Mouse (Mus musculus): ENCODE results near the gene Dnajc7. TPM values are rescaled to one million over a fixed set of nuclear protein-coding genes. Genes with fewer than 3 reads are reported as not detected.
A peak's percentile ranks its signal among the peaks of the same experiment; 100 is the strongest.
"Not testable (repeated sequence)": the region's sequence is repeated elsewhere in the genome, so short reads cannot be mapped to it uniquely, and the experiment has no call there.

Gene Dnajc7
- 100 to 1,000 TPM; 255 to 304 (median 273) TPM for total RNA-seq (2022)

GRCm38 (mm10) chr11:100619982-100620381, at the start of gene Dnajc7:
Gene Dnajc7, minus strand, starts transcription at chr11:100620168.
- no peak for DNase-seq (ENCODE audit: low spot score in 2 of 2)

GRCm38 (mm10) chr11:100659806-100660205, 39.8 kb upstream of the Dnajc7 start:
- no peak for DNase-seq (ENCODE audit: low spot score in 2 of 2)

DNA sequence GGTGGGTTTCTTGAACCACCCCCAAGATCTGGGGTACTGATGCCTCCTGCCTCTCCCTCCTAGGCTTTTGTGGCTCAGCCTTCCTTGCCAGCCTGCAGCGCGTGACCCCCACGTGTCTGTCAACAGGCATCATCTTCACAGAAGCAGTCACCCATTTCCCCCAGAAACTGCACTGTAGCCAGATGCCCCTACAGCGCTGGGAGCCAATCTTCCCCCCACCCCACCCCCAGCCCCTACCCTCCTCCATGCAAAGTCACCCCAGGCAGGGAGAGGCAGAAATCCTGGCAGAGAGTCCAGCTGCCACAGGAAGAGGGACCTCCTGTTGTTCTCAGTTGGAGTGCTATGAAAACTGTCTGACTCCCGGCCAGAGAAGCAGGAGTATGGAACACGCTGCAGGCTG, 36.5 kb upstream of the Dnajc7 start:
- DNase-seq (ENCODE audit: low spot score in 2 of 2) = no peak

GRCm38 (mm10) chr11:100655589-100655988, 35.6 kb upstream of the Dnajc7 start:
- DNase-seq (ENCODE audit: low spot score in 2 of 2) = not testable (repeated sequence)

- DNase-seq (ENCODE audit: low spot score in 2 of 2) = no peak
Measured at GRCm38 (mm10) chr11:100651748-100652147, 31.8 kb upstream of the Dnajc7 start.

DNA sequence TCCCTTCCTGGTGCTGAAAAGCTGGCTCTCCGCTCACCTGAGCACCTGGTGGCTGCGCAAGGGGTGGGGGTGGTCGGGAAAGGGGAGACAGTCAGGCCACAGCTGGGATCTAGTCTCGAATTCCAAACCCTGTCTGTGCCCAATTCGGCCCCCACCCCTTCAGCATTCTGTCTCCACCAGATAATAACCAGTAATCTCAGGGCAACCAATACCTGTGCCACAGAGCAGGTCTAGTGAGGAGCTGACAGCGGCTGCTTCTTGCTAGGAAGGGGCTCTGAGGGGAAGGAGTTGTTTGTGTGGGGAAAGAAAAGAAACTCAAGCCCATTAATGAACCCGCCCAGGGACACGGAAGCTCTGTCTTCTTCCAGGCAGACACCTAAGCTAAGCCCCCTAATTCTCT, 31.2 kb upstream of the Dnajc7 start:
- DNase-seq (ENCODE audit: low spot score in 2 of 2) = no peak

DNA sequence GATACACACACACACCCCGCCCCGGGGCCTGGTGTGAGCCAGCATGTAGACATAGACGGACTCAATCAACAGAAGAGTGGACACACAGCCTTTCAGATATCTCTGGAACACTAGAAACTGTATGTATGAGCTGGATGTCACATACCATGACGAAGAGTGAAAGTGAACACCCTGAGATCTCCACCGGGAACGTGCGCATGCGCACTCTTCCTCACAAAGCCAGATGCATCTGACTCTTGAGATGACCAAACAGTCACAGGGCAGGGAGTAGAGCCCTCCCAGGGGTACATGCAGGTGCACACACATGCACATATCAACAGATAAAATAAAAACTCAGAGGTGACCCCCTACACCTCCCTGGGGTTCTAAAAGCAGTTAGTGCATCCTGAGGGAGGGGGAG, 28.4 kb upstream of the Dnajc7 start:
- DNase-seq (ENCODE audit: low spot score in 2 of 2) = no peak

GRCm38 (mm10) chr11:100646265-100646664, 26.3 kb upstream of the Dnajc7 start:
- no peak for DNase-seq (ENCODE audit: low spot score in 2 of 2)

- DNase-seq (ENCODE audit: low spot score in 2 of 2) = no peak
Measured at GRCm38 (mm10) chr11:100643612-100644575, 23.9 kb upstream of the Dnajc7 start.

GRCm38 (mm10) chr11:100640159-100640906, 20.4 kb upstream of the Dnajc7 start:
- peak in 1 of 2 experiments; percentile 44 for DNase-seq (ENCODE audit: low spot score in 2 of 2)

GRCm38 (mm10) chr11:100634530-100634929, 14.6 kb upstream of the Dnajc7 start:
- no peak for DNase-seq (ENCODE audit: low spot score in 2 of 2)

GRCm38 (mm10) chr11:100628862-100629352, 8.9 kb upstream of the Dnajc7 start:
- DNase-seq (ENCODE audit: low spot score in 2 of 2) = no peak

GRCm38 (mm10) chr11:100628056-100628455, 8.1 kb upstream of the Dnajc7 start:
- DNase-seq (ENCODE audit: low spot score in 2 of 2) = no peak

- DNase-seq (ENCODE audit: low spot score in 2 of 2) = peak in 1 of 2 experiments; percentile 53
Measured at GRCm38 (mm10) chr11:100626701-100627195, 6.8 kb upstream of the Dnajc7 start.

DNA sequence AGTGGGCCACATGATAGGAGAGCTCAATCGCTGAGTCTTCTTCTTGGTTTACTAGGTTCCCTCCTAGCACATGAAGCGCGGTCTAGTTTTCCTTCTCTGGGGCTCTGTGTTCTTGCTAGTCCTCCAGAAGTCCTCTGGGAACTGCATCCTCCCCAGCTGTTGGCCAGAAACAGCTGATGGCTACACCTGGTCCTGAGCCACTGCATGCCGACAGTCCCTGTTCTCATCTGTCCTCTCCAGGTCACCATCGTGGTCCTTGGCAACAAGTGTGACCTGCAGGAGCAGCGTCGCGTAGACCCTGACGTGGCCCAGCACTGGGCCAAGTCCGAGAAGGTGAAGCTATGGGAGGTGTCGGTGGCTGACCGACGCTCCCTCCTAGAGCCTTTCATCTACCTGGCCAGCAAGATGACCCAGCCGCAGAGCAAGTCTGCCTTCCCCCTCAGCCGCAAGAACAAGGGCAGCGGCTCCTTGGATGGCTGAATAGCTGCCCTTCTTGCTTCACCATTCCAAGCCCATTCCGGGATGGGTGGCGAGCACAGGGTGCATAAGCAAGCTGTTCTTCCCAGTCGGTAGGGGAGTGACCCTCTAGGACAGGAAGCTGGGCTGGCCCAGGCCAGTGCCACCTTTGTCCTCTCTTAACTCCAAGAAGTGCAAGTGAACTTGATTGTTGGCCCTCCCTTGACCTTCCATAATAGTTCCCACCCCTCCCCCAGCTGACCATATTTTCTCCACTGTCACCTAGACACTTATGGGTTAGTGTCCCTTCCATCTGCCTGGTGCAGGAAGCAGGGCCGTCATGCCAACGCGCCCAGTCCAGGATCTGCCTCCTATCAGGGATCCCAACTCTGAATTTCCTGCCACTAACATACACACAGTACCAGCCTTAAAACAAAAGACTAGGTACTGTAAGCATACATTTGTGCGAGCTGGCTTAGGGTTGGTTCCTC, 6.1 kb upstream of the Dnajc7 start:
- DNase-seq (ENCODE audit: low spot score in 2 of 2) = no peak

DNA sequence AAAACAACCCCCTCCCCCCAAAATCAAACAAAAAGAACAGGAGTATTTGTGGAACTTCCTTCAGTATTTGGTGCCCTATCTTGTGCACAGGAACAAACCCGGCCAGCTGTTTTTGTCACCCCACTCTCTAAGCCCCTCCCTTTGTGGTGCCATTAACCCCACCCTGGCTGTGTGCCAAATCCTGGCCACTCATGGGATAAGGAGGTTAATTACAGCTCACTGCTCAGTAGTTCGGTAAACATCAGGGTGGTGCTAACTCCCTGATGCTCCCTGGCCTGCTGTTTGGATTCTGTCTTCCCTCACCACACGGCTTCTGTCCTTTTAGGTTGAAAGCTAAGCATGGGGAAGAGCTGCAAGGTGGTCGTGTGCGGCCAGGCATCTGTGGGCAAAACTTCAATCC, 3.9 kb upstream of the Dnajc7 start:
- no peak for DNase-seq (ENCODE audit: low spot score in 2 of 2)

GRCm38 (mm10) chr11:100622714-100623113, 2.7 kb upstream of the Dnajc7 start:
- DNase-seq (ENCODE audit: low spot score in 2 of 2) = peak; percentile 92 to 96

- DNase-seq (ENCODE audit: low spot score in 2 of 2) = peak; percentile 95 to 97
Measured at GRCm38 (mm10) chr11:100619485-100619975, 438 bp downstream of the Dnajc7 start.

DNA sequence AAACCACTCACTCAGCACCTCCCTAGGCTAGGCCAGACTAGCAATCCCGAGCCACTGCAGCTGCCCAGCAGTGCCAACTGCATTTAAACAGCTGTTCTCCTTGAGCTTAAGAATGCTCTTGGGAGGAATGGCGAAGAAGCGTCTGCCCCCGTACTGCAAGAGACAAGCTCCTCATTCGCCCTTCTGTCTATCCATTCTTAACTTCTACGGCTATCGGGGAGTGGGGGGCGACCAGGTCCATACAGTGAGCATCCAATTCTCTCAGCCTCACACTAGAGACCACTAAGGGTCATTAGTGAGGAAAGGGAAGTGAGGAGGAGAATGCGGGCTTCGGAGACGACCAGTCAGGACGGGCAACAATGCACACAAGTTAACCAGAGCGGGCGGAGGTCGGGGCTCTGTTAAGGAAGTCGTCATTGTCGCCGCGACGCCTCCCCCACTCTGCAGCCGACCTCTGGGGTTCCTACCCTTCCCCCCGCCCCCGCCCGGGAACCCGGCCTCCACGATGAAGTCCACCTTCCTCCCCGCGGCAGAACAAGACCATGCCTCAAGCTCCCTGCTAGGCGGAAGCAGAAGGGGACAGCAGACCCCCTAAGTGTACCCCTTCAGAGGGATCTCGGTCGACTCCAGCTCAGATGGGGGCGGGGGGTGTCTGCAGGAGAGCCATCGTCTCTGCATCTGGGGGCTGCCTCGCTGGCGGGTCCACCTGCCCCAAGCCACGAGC, 1.0 kb downstream of the Dnajc7 start, which contains the start of gene Nkiras2:
Nkiras2 (plus strand) TSS at position 484 of the 724 bp plus-strand sequence.
- no peak for DNase-seq (ENCODE audit: low spot score in 2 of 2)

GRCm38 (mm10) chr11:100617480-100617879, 2.5 kb downstream of the Dnajc7 start:
- no peak for DNase-seq (ENCODE audit: low spot score in 2 of 2)
